Mouse (Mus musculus): ENCODE results near the gene Fga.

Gene Fga

DNA sequence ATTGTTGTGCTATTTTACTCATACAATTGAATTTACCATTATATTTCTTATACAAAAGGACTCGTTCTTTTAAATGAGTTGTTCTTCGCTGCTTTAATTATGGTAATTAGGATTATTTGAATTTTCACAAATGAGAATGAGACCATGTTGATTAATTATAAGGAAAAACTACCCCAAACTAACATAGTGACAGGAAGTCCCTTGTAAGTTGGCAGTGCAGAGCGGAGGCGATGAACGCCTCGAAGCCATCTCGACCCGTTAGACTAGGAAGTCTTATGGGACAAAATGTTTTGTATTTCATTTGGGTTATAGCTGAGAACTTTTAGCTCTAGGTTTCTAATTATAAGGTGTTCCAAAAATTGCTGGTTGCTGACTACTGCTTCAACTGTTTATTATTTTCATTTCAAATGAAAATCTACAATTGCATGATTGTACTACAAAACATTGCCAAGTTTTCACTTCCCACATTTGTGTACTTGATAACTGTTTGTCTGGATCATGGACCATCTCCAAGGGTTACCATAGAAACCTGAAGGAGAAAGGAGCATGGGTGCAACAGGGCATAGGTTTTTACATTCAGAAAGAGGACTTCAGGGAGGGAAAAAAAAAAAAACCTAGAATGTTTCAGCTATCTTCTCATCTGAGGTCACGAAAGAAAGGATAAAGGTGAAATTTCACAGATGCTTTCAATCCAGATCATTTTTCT, 1.8 kb downstream of the Fga start:
- DNase-seq (ENCODE audit: low spot score): no peak

DNA sequence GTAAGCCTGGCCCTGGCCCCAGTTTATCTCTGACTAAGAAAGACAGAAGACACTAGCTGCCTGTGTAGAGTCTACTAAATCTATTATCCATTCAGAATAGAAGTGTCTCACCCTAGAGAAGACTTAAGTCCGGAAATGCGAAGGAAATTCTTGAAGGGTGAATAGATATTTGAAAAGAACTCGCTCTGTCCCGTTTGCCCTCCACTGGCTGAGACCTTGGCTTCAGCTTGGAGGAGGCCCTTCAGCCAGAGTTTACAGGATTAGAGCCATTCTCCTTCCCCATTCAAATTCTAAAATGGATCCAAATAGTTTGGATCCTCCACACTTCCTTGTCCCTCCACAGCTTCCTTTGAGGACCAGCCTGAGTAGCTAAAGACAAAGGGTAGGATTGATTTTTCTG, 4.5 kb downstream of the Fga start:
- DNase-seq (ENCODE audit: low spot score): no peak

DNA sequence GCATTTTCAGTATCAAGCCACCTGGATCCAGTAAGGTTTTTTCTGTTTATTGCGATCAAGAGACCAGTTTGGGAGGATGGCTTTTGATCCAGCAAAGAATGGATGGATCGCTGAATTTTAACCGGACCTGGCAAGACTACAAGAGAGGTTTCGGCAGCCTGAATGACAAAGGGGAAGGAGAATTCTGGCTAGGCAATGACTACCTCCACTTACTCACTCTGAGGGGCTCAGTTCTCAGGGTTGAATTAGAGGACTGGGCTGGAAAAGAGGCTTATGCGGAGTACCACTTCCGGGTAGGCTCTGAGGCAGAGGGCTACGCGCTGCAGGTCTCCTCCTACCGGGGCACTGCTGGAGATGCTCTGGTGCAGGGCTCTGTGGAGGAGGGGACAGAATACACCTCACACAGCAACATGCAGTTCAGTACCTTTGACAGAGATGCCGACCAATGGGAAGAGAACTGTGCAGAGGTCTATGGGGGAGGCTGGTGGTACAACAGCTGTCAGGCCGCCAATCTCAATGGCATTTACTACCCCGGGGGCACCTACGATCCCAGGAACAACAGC, 7.0 kb downstream of the Fga start:
- DNase-seq (ENCODE audit: low spot score): no peak

DNA sequence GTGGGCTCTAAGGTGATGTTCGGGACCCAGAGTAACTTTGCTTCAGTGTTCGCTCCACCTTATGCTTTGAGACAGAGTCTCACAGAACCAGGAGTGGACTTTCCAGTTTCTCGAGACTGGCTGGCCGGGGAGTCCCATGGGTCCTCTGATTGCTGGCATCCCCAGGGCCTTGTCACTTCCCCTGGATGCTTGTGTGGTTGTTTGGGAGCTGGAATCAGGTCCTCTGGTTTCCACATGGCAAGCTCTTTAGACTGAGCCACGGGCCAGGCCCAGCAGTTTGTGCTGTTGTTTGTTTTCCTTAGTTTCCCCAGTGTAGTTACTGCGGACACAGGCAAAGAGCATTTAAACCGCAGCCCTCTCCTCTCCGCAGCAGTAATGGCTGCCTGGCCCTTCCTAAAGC, 7.9 kb downstream of the Fga start:
- no peak for DNase-seq (ENCODE audit: low spot score)

DNA sequence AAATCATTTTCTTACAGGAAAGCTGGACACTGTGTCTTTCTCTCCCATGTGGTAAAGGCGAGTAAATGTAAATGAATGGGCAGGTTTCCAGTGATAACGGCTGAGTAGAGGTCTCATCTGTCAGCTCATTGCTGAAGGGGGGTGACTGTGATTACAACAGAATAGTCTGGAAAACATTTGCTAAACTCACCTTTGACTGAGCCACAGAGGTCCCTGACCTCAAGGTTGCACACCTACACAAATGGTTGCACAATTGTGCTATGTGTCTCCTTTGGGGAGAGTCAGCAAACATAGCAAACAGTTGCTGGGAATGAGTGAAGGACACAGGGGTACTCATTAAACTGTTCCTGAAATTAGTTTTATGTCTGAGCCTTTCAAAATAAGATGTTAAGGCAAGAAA, 13.0 kb downstream of the Fga start:
- DNase-seq (ENCODE audit: low spot score): no peak

DNA sequence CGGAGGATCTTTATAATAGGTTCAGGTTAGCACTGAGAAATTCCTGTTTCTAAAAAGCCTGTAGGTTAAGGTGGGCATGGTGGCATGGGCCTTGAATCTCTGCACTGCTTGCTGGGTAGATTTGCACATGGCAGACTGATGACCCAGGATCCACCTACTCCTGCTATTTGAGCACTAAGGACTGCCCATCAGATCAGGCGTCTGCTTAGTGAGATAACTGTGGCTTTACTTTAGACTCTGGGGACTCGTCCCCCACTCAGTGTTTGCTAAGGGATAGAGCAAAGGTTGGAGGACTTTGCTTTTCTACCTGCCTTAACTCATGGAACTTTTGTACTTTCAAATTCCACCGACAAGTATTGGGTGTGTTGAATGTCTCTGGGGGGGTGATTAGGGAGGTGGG, 13.8 kb downstream of the Fga start:
- DNase-seq (ENCODE audit: low spot score): no peak

DNA sequence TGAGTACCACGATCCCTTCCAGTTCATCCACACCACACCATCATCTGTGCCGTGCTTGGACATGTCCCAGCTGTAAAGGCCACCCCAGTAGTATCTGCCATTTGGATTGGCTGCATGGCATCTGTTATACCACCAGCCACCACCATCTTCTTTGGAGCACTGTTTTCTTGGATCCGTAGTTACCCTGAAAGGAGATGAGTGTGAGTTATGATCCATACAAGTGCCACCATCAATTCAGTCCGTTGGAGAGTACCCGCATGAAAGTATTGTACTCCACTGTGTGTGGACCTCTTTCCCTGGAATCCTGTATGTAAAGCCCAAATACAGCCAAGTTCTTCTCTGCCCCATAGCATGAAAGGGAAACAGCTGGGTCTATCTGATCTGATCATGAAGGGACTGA, 16.6 kb downstream of the Fga start:
- no peak for DNase-seq (ENCODE audit: low spot score)

DNA sequence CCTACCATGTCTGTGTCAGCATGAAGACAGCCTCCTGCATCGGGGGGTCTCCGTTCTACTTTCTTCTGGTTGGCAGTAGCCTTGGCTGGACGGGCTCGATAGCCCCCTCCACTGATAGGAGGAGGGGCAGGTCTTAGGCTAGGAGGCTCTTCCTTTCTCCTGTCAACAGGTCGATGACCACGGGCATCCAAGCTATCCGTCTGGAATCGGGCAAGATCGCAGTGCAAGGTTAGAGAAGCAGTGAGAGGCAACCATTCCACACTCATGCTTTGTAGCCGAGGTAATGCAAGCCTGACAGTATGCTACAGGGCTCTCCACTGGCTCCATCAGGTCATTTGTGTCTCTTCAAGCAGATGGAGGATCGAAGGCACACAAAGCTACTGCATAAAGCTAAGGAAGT, 20.8 kb downstream of the Fga start:
- no peak for DNase-seq (ENCODE audit: low spot score)

DNA sequence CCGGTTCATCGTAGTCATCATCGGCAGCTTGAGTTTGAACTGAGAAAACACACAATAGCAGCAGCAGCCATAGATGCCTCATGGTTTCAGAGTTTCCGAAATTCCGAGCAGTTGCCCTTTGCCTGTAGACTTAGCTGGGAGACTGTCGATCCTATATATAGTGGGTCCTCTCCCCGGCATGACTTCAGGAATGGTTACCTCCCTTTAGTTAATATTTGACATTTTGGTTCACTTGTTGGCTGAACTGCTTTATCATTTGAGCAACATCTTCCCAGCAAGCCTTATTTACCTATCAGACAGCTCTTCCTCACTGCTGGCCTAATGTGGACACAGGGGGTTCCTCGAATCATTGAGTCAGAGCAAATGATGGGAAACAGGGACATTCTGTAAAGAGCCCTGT, 23.8 kb downstream of the Fga start, which contains the start of gene Fgb:
Gene Fgb (minus strand): TSS at position 184 of the 400 bp plus-strand sequence.
- no peak for DNase-seq (ENCODE audit: low spot score)

DNA sequence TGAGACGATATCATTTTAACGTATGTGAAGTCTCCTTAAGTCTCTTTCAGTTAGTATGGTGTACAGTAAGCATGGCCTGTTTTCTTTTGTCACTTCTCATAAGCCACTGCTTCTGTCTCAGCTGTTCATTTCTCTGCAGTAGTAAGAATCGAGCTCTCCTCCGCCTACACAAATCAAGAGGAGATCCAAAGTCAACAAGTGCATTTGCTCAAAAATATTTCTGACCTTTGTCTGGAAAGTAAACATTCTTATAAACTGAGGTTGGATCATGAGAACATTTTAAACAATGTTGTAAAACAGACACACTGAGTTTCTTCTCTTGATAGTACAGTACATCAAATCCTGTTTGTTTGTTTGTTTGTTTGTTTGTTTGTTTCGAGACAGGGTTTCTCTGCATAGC, 24.8 kb downstream of the Fga start:
- no peak for DNase-seq (ENCODE audit: low spot score)

DNA sequence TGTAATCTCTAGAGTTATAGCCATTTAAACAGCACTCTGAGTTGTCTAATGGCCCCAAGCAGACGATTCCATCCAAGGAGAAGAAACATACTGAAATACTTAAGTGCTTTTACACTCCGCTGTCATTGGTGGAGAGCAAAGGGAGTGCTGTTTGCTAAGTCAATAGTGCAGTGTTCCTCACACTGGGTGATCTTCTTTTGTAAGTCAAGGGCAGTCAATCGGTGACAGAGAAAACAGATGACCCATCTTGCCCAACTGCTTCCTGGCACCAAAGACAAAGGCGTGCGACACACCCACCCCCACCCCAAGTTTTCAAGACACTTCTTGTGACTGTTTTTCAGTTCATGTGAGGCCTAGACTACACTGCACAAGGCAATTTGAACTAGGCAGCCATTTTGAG, 26.2 kb downstream of the Fga start:
- DNase-seq (ENCODE audit: low spot score): no peak

DNA sequence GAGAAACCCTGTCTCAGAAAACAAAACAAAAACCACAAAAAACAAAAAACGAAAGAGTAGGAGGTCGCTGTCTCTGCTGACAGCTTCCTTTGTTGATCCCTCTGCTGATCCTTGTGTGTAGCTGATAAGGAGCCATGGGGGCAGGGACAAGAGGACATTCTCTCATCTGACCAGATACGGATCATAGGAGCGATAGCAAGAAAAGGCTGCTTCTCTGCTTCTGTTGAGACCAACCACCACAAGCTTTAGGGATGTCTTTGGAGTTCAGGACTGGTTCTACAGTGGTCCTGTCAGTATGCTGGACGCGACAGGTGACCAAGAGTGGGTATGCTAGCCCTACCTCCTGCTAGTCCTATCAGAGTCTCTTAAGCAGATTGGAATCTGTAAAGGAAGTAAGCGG, 27.2 kb downstream of the Fga start:
- no peak for DNase-seq (ENCODE audit: low spot score)

DNA sequence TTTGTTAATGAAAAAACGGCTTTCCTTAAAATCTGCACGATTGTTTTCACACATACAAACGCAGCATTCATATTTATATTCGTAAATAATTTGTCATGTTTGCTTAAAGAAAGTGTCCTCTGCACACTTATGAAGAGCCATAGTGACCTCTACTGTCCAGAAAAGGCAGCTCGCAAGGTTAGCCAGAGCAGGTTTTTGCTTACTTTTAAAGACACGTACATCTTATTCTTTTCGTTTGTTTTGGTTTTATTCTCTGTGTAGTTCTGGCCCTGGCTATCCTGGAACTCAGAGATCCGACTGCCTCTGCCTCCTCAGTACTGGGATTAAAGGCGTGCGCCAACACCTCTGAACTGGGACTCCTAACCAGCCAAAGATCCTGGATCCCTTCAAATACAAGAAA, 27.9 kb downstream of the Fga start:
- no peak for DNase-seq (ENCODE audit: low spot score)

DNA sequence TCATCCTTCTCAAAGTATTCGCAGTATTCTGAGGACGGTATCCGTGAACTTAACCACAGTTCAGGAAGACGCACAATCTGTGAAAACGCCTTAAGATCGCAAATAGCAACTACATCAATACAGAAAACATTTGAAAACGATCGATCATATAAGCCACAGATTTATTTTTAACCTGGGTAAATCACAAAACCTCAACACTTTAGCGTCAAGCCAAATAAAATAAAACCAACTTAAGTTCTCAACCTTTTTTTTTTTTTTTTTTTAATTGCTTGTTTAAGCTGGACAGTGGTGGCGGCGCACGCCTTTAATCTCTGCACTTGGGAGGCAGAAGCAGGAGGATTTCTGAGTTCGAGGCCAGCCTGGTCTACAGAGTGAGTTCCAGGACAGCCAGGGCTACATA, 28.9 kb downstream of the Fga start:
- no peak for DNase-seq (ENCODE audit: low spot score)

DNA sequence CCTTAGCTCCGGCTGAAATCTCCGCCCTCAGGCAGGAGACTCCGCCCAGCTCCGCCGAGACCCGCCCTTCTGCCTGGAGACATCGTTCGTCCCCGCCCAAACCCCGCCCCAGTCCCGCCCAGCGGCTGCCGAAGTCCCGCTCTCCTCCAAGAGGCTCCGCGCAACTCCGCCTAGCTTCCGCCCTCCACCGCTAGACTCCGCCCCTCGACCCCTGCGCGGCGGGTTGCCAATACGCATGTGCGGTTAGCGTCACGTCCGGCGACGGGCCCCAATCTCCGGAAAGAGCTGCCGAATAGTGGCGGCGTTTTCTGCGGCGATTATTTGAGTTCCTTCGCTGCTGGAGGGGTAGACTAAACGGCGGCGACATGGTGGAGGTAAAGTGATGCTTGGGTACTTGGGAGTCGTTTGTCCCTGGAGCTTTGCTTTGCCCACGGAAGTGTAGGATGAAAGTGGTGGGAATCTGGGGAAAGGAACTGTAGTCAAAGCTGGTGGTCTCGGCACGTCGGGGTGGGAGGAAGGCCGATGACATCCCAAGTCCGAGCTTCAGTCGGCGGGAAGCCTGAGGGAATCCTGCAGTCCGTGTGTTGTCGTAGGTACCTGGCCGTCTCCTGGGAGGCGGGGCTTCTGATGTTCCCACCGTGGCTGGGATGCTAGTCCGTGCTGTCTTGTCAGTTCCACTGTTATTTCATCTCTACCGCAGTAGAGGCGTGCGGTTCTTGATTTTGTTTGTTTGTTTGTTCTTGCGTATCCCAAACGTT, 29.6 kb downstream of the Fga start, which contains the start of gene Plrg1:
Gene Plrg1 (plus strand): TSS at position 242 of the 758 bp plus-strand sequence.
- DNase-seq (ENCODE audit: low spot score): peak; percentile 98

DNA sequence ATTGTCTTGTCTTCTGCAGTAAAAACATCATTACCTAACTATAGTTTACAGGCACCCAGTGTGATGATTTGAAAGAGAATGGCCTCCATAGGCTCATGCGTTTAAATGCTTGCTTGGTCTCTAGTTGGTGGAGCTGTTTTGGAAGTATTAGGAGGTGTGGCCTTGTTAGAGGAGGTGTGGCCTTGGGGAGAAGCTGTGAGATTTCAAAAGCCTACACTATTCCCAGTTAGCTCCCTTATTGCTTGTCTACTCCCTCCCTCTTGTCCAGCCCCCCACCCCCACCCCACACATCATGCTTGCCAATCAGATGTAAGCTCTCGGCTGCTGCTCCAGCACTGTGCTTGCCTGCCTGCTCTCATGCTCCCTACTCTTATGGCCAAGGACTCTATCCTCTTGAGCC, 31.2 kb downstream of the Fga start:
- DNase-seq (ENCODE audit: low spot score): no peak

DNA sequence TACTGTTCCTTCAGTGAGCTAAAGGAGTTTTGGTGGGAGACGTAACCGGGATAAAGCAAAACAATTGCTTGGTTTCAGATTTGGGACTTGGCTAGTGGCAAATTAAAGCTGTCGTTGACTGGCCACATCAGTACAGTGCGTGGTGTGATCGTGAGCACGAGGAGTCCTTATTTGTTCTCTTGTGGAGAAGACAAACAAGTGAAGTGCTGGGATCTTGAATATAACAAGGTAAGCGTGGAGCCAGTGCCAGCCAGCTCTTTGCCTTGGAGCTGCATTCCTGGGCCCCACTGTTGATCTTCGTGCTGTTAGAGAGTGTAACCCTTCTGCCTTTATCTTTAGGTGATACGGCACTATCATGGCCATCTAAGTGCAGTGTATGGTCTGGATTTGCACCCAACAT, 42.0 kb downstream of the Fga start:
- no peak for DNase-seq (ENCODE audit: low spot score)

DNA sequence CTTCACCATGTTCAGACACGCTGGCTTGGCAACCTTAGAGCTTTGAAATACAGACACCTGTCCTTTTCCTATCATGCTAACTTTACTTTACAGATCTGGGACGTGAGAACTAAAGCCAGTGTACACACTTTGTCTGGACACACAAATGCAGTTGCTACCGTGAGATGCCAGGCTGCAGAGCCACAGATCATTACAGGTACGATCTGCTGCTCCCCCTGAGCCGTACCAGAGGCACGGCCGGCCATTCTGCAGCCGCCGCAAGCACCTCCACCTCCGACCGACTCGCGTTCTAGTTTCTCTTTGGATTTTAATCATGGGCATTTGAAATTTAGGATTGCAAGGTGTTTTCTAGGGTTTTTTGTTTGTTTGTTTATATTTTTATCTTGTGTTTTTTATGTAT, 43.0 kb downstream of the Fga start:
- no peak for DNase-seq (ENCODE audit: low spot score)

DNA sequence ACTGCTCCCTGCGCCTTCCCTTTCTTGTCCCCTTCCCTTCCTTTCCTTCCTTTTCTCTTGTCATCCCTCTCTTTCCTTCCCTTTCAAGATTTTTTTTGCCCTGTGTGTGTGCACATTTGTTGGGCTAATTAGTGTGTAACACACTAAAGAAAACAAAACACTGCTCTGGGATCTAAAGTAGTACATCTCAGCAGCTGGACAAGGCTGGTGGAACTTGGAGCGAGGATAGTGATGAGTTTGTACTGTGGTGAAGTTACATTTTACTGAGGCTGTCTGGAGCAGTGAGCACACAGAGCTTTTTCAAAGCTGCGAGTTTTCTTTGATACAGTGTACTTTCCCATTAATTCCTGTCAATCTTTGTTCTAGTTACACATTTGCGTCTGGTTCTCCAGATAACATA, 44.4 kb downstream of the Fga start:
- no peak for DNase-seq (ENCODE audit: low spot score)

DNA sequence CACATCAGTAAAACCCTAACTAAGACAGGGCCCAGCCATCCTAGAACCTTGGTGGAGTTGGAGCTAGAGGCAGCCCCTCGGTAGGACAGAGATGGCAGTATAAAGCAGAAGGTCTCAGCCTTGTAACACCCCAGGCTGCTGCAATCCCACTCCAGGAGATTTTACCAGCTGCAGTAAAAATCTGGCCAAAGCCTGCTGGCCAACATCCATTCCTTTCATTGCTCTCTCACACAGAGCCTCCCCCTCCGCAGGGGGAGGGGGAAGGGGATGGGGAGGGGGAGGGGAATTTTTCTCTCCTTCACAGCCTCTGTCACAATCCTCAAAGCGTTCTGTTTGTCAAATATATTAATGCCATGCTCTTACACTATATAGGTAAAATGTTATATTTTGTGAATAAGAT, 50.7 kb downstream of the Fga start:
- DNase-seq (ENCODE audit: low spot score): no peak

DNA sequence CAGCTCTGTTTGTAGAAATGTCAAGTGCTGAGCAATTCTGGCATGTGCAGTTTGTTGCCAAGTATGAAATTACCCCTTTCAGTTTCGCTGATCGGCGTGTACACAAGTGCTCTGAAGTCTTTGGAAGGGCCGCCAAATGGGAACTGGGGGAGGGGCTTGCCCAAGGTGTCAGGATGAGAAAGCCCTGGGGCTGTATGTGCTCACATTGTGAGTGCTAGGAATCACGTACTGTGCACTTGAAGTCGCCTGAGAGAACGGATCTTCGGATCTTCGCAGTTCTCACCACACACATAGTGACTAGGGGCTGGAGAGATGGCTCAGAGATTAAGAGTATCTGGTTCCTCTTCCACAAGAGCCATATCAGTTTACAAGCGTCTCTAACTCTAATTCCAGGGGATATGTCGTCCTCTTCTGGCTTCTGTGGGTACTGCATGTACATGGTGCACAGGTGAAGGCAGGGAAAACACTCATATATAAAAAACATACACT, 54.7 kb downstream of the Fga start:
- peak; percentile 33 for DNase-seq (ENCODE audit: low spot score)

All from ovary, postnatal 10 days (tissue).